Mouse (Mus musculus): Measurements from ENCODE around the gene Sem1. TPM values are rescaled to one million over a fixed set of nuclear protein-coding genes. Genes with fewer than 3 reads are reported as not detected.

The Sem1 gene
- polyA plus RNA-seq, 1 experiment from 2014 or later: 248 TPM

GRCm38 (mm10) chr6:6557647-6558046 is 20.8 kb downstream of the Sem1 start:
- no peaks in the 10 kb centered on the region for H3K9me3 ChIP-seq (ENCODE audit: low read length)

GRCm38 (mm10) chr6:6552006-6552405 is 26.5 kb downstream of the Sem1 start:
- Histone ChIP-seq H3K36me3 (ENCODE audit: insufficient read depth, low read length) (0 out of 2 replicates have a peak, but pooled peaks cover 12% of the 10 kb centered on the region), H3K4me2 (replicated peaks; ENCODE audit: low read depth, low read length) (no peak overlapping the region), H3K27me3 (replicated peaks; ENCODE audit: insufficient read depth, low read length) (no peaks in the 10 kb centered on the region), H3K27ac (ENCODE audit: low read length) (no peak overlapping the region), H3K9me3 (ENCODE audit: low read length) (no peaks in the 10 kb centered on the region), H3K9ac (replicated peaks; ENCODE audit: low read depth) (no peak overlapping the region), H3K4me1 (ENCODE audit: insufficient read depth, low read depth, low read length) (no peaks in the 10 kb centered on the region), H3K4me3 (ENCODE audit: low read depth, low read length) (no peak overlapping the region)
- TF ChIP-seq CTCF (IDR thresholded peaks at IDR 0.05): no peak
- TF ChIP-seq EP300 (IDR thresholded peaks at IDR 0.05): no peak
- DNase-seq (ENCODE audit: low spot score) (no peak), ATAC-seq (no peak)
- whole genome bisulfite sequencing: 67% methylated on average over 6 of the region's 6 CpGs

More at GRCm38 (mm10) chr6:6557647-6558046, 20.8 kb downstream of the Sem1 start:
- Histone ChIP-seq H3K4me2 (replicated peaks; ENCODE audit: low read depth, low read length) (no peak overlapping the region), H3K9ac (replicated peaks; ENCODE audit: low read depth) (no peak overlapping the region), H3K27me3 (replicated peaks; ENCODE audit: insufficient read depth, low read length) (no peaks in the 10 kb centered on the region), H3K4me1 (ENCODE audit: insufficient read depth, low read depth, low read length) (no peaks in the 10 kb centered on the region), H3K36me3 (ENCODE audit: insufficient read depth, low read length) (0 out of 2 replicates have a peak, but pooled peaks cover 15% of the 10 kb centered on the region), H3K27ac (ENCODE audit: low read length) (no peak overlapping the region), H3K4me3 (ENCODE audit: low read depth, low read length) (no peak overlapping the region)
- TF ChIP-seq CTCF (IDR thresholded peaks at IDR 0.05) (no peak), EP300 (IDR thresholded peaks at IDR 0.05) (no peak)
- WGBS: 96% methylated on average over 1 of the region's 1 CpGs
- no peak for DNase-seq (ENCODE audit: low spot score)
- ATAC-seq: no peak

- H3K9ac ChIP-seq (replicated peaks; ENCODE audit: low read depth): no peak overlapping the region
- peak; percentile 86 for ATAC-seq
Observed at GRCm38 (mm10) chr6:6547997-6548396, 30.5 kb downstream of the Sem1 start.

DNA sequence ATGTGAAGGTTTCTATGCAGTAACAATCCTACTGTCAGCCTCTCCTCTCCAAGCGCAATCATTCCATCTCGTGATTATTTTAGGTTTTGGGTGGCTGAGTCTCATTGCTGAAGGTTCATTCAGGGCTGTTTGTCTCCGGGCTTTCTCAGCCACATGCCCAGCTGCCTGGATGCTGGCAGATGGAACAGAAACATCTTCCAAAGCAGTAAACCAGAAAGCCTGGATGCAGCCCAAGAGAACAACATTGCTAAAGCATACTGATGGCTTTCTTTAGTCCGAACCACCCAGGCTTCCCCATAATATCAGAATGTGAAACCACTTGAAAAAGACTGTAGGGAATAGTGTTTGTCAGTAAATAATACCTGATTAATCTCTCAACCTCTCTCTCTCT is 34.2 kb downstream of the Sem1 start:
- Histone ChIP-seq H3K9ac (replicated peaks; ENCODE audit: low read depth) (no peak overlapping the region), H3K4me1 (ENCODE audit: insufficient read depth, low read depth, low read length) (no peaks in the 10 kb centered on the region), H3K4me2 (replicated peaks; ENCODE audit: low read depth, low read length) (no peak overlapping the region), H3K27ac (ENCODE audit: low read length) (no peak overlapping the region), H3K9me3 (ENCODE audit: low read length) (no peaks in the 10 kb centered on the region), H3K4me3 (ENCODE audit: low read depth, low read length) (no peak overlapping the region), H3K27me3 (replicated peaks; ENCODE audit: insufficient read depth, low read length) (no peaks in the 10 kb centered on the region), H3K36me3 (ENCODE audit: insufficient read depth, low read length) (no peaks in the 10 kb centered on the region)
- no peak for TF ChIP-seq EP300 (IDR thresholded peaks at IDR 0.05)
- TF ChIP-seq CTCF (IDR thresholded peaks at IDR 0.05): no peak
- WGBS: 73% methylated on average over 4 of the region's 4 CpGs
- ATAC-seq (no peak), DNase-seq (ENCODE audit: low spot score) (no peak)

More at GRCm38 (mm10) chr6:6547997-6548396, 30.5 kb downstream of the Sem1 start:
- H3K9me3 ChIP-seq (ENCODE audit: low read length): no peaks in the 10 kb centered on the region
- H3K36me3 ChIP-seq (ENCODE audit: insufficient read depth, low read length): no peaks in the 10 kb centered on the region
- no peak overlapping the region for H3K4me3 ChIP-seq (ENCODE audit: low read depth, low read length)
- WGBS: 17% methylated on average over 5 of the region's 5 CpGs
- TF ChIP-seq EP300 (IDR thresholded peaks at IDR 0.05): 0 out of 2 replicates have a peak, but pooled peaks have one; percentile 27
- no peak for TF ChIP-seq CTCF (IDR thresholded peaks at IDR 0.05)
- H3K27ac ChIP-seq (ENCODE audit: low read length): no peak overlapping the region
- no peaks in the 10 kb centered on the region for H3K4me1 ChIP-seq (ENCODE audit: insufficient read depth, low read depth, low read length)
- no peaks in the 10 kb centered on the region for H3K27me3 ChIP-seq (replicated peaks; ENCODE audit: insufficient read depth, low read length)
- no peak overlapping the region for H3K4me2 ChIP-seq (replicated peaks; ENCODE audit: low read depth, low read length)
- peak; percentile 55 for DNase-seq (ENCODE audit: low spot score)

DNA sequence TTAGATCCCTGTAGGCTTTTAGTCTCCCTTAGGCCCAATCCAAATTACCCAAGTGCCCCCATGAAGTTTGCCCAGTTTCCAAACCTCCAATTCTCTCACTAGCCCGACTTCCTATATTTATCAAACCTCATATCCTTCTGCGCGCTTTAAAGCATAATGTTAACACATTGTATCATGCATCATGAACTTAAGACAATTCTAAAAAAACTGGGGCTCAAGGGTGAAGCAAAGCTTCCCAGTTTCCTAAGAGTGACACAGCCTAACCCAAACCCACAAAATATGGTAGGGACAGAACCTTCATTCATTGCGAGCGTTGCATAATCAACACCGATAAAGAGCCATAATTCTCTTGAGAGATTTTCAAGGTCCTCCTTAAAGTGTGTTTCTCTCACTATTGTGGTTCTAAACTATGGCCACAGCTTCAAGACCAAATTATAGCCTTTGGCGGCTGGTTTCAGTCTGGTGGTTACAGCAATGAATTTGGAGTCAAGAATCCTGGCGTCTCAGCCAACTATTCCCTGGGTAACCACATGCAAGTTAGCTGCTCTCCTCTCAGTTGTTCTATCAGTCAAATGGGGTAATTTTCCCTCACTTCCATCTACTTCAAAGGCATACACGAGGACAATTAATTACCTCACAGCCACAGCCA is 34.7 kb downstream of the Sem1 start:
- Histone ChIP-seq H3K36me3 (ENCODE audit: insufficient read depth, low read length) (no peaks in the 10 kb centered on the region), H3K9me3 (ENCODE audit: low read length) (no peaks in the 10 kb centered on the region), H3K9ac (replicated peaks; ENCODE audit: low read depth) (no peak overlapping the region), H3K27ac (ENCODE audit: low read length) (no peak overlapping the region), H3K4me2 (replicated peaks; ENCODE audit: low read depth, low read length) (no peak overlapping the region), H3K27me3 (replicated peaks; ENCODE audit: insufficient read depth, low read length) (no peaks in the 10 kb centered on the region), H3K4me3 (ENCODE audit: low read depth, low read length) (no peak overlapping the region), H3K4me1 (ENCODE audit: insufficient read depth, low read depth, low read length) (no peaks in the 10 kb centered on the region)
- 78% methylated on average over 9 of the region's 9 CpGs for WGBS
- TF ChIP-seq EP300 (IDR thresholded peaks at IDR 0.05) (no peak), CTCF (IDR thresholded peaks at IDR 0.05) (no peak)
- DNase-seq (ENCODE audit: low spot score): no peak
- ATAC-seq: no peak

DNA sequence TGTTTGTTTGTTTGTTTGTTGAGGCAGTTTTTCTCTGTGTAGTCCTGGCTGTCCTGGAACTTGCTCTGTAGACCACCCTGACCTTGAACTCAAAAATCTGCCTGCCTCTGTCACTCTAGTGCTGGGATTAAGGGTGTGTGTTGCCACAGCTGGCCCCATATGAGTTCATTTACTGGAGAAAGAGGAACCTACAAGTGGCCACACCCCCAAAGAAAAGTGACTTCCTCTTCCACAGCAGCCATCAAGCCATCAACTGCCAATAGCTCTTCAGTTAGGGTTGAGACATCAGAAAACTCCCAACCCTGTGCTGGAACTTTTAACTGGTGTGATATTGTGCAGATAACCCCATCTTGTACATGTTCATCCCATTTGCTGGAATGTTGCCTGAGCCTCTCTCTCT is 36.3 kb downstream of the Sem1 start:
- H3K4me3 ChIP-seq (ENCODE audit: low read depth, low read length): no peak overlapping the region
- no peaks in the 10 kb centered on the region for H3K36me3 ChIP-seq (ENCODE audit: insufficient read depth, low read length)
- no peaks in the 10 kb centered on the region for H3K4me1 ChIP-seq (ENCODE audit: insufficient read depth, low read depth, low read length)
- TF ChIP-seq CTCF (IDR thresholded peaks at IDR 0.05) (no peak), EP300 (IDR thresholded peaks at IDR 0.05) (no peak)
- H3K9me3 ChIP-seq (ENCODE audit: low read length): no peaks in the 10 kb centered on the region
- no peak overlapping the region for H3K9ac ChIP-seq (replicated peaks; ENCODE audit: low read depth)
- H3K27ac ChIP-seq (ENCODE audit: low read length): no peak overlapping the region
- ATAC-seq (no peak), DNase-seq (ENCODE audit: low spot score) (peak; percentile 18)
- no peak overlapping the region for H3K4me2 ChIP-seq (replicated peaks; ENCODE audit: low read depth, low read length)
- H3K27me3 ChIP-seq (replicated peaks; ENCODE audit: insufficient read depth, low read length): no peaks in the 10 kb centered on the region
